Mouse (Mus musculus) forebrain, embryonic 10.5 days (tissue): ENCODE measurements around the gene Ttll4. TPM values are rescaled to one million over a fixed set of nuclear protein-coding genes. Genes with fewer than 3 reads are reported as not detected.
A peak's percentile ranks its signal among the peaks of the same experiment; 100 is the strongest.

Source experiments
- DNase-seq: peaks from one replicate; pipeline ENCODE4 v3.0.0-alpha.2; 2017; ENCODE audit warnings: low spot score; ENCODE audit errors: extremely low spot score
- H3K27ac ChIP-seq: fragments of 300-500 bp; sonication (generic); 2 replicates; pipeline ENCODE4 v1.5.1; 2016; ENCODE audit warnings: mild to moderate bottlenecking
- H3K27me3 ChIP-seq: fragments of 300-500 bp; sonication (generic); 2 replicates; pipeline ENCODE4 v1.6.1; 2016; ENCODE audit warnings: mild to moderate bottlenecking; ENCODE audit not compliant: poor library complexity, severe bottlenecking
- H3K36me3 ChIP-seq: fragments of 300-500 bp; sonication (generic); replicated peaks from 2 replicates; pipeline ENCODE4 v1.6.1; 2016; ENCODE audit warnings: mild to moderate bottlenecking, moderate library complexity
- H3K4me1 ChIP-seq: fragments of 300-500 bp; sonication (generic); 2 replicates; pipeline ENCODE4 v1.6.1; 2016
- H3K4me3 ChIP-seq: fragments of 300-500 bp; sonication (generic); 2 replicates; pipeline ENCODE4 v1.5.1; 2016; ENCODE audit warnings: mild to moderate bottlenecking, moderate library complexity
- H3K9me3 ChIP-seq: fragments of 300-500 bp; sonication (generic); 2 replicates; pipeline ENCODE4 v1.6.1; 2016; ENCODE audit warnings: mild to moderate bottlenecking, moderate library complexity
- WGBS: fragments of 180-500 bp; shearing (Covaris S2); methylation state at CpG from one replicate; pipeline ENCODE4 v1.1.7; 2016; 5-methylcytosine and 5-hydroxymethylcytosine counted together
- polyA plus RNA-seq: library from polyadenylated mRNA; unstranded; fragments of >200 nt; fragmentation: Nextera tagmentation; extraction: Ambion mirVana; gene quantifications from 2 replicates; pipeline ENCODE4 v1.2.1, GENCODE M21; 2016

Ttll4 gene
- polyA plus RNA-seq, 1 experiment from 2014 or later: 58.0 TPM

DNA sequence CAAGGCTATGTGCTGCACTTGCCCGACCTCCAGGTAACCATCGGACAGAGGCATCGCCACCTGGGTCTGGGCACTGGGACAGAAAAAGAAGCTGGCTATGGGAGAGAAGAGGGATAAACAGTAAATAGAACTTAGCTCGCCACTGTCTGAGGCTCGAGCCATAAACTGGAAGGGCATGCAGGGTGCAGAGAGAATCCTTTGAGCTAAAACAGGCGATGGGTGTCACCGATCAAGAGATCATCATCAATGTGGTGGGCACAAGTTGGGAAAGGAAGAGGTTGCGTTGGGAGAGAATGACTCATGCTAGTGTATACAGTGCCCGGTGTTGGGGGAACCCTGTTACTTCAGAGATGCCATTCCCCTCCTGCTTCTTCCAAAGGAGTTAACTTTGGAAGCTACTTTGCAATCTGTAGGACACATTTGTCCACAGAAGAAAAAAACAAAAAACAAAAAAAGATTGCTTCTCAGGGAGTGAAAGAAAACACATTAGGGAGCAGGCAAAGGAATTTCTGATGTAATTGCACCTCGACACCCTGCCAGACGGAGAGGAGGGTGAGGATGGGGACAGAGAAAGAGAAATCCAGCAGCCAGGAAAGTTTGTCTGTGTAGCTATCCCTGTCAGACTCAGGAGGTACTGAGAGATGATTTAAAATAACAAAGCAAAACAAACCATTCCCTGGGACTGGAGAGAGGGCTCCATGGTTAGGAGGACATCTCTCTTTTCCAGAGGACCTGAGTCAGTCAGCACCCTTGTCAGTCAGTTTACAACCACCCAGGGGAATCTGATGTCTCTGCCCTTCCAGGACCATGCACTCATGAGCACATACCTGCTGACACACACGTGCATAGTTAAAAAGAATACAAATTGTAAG, 52.5 kb downstream of the Ttll4 start:
- Histone ChIP-seq H3K4me1 (peaks cover 30% of the 10 kb centered on the region), H3K36me3 (no peaks in the 10 kb centered on the region), H3K4me3 (peak overlapping the region; percentile 72), H3K27ac (peak overlapping the region; percentile 87), H3K9me3 (no peaks in the 10 kb centered on the region), H3K27me3 (peaks cover 17% of the 10 kb centered on the region)
- no peak for DNase-seq
- 35% methylated on average over 12 of the region's 12 CpGs for WGBS

DNA sequence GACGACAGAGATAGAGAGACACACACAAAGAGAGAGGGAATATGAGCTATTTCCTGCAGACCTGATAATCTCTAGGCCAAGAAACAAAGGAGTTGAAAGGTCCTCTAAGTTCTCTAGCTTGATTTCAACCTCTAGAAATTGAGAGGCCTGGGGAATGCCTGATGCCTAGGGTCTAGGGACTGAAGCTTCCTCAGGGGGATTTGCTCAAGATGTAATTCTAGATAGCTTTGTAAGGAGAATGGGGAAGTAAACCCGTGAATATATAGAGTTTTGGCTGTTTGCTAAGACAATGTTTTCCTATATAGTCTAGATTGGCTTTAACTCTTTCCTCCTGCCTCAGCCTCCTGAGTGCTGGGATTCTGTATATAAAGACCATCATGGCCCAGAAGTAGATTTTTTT, 53.4 kb downstream of the Ttll4 start:
- 61% methylated on average over 2 of the region's 2 CpGs for WGBS
- H3K27ac ChIP-seq: no peak overlapping the region
- DNase-seq: no peak

DNA sequence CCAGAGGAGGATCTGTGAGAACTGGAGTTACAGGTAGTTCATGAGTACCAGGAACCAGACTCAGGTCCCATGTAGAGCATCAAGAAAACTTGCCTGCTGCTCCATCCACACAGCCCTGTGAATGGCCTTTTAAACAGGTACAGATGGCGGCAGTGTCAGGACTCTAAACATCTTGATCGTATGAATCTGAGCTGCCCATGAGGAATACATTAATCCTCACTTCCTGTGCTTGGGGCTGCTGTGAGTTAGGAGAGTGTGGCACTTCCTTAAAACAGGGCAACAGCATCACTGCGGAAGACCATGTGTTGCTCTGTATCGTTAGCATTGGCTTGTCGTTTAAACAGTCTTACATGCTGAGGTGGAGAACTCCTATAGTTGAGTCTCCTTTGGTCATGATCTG, 53.9 kb downstream of the Ttll4 start:
- H3K4me3 ChIP-seq: no peak overlapping the region
- H3K36me3 ChIP-seq: no peaks in the 10 kb centered on the region
- H3K27ac ChIP-seq: no peak overlapping the region
- H3K9me3 ChIP-seq: no peaks in the 10 kb centered on the region
- WGBS: 62% methylated on average over 5 of the region's 5 CpGs
- H3K27me3 ChIP-seq: peaks cover 17% of the 10 kb centered on the region
- peaks cover 35% of the 10 kb centered on the region for H3K4me1 ChIP-seq
- DNase-seq: no peak

More for the DNA sequence above, 53.4 kb downstream of the Ttll4 start:
- Histone ChIP-seq H3K27me3 (peaks cover 17% of the 10 kb centered on the region), H3K36me3 (no peaks in the 10 kb centered on the region), H3K9me3 (no peaks in the 10 kb centered on the region), H3K4me3 (no peak overlapping the region), H3K4me1 (peaks cover 35% of the 10 kb centered on the region)

DNA sequence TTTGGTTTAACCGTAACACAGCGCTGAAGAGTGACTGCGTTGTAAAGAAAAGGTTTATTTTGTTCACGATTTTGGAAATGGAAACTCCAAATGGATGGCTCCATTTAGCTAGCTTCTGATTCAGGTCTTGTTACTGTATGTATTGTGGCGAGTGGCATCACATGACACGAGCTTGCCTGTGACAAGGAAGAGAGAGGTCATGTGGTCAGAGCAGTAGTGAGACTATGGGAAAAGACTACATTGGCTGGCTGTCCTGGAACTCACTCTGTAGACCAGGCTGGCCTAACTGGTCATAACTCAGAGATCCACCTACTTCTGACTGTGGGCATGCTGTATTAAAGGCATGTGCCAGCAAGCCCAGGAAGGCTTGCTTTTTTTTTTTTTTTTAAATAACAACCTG, 54.3 kb downstream of the Ttll4 start:
- H3K9me3 ChIP-seq: no peaks in the 10 kb centered on the region
- H3K4me1 ChIP-seq: peaks cover 35% of the 10 kb centered on the region
- 82% methylated on average over 6 of the region's 6 CpGs for WGBS
- no peak overlapping the region for H3K27ac ChIP-seq
- DNase-seq: no peak
- H3K4me3 ChIP-seq: no peak overlapping the region
- peaks cover 17% of the 10 kb centered on the region for H3K27me3 ChIP-seq
- H3K36me3 ChIP-seq: no peaks in the 10 kb centered on the region

DNA sequence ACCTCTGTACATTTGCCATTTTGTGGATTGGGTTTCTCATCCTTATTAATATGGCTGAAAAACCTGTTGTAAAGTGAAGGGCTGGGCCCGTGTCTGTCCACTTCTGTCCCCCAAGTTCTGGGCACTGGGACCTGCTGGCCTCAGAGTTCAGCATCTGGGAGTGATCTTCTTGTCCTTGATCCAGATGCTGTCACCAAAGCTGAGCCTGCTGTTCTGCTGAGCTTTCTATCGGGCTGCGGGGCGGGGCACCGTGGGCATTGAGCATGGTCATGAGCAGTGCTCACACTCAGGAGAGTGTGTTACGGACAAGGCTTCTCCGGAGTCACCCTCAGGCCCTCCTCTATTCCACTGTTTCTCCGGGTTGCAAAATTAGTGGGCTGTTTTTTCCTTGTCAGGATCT, 56.6 kb downstream of the Ttll4 start:
- peaks cover 27% of the 10 kb centered on the region for H3K4me1 ChIP-seq
- no peak overlapping the region for H3K27ac ChIP-seq
- H3K9me3 ChIP-seq: no peaks in the 10 kb centered on the region
- no peaks in the 10 kb centered on the region for H3K36me3 ChIP-seq
- no peak for DNase-seq
- WGBS: 81% methylated on average over 8 of the region's 8 CpGs
- H3K4me3 ChIP-seq: no peak overlapping the region
- H3K27me3 ChIP-seq: peaks cover 17% of the 10 kb centered on the region

DNA sequence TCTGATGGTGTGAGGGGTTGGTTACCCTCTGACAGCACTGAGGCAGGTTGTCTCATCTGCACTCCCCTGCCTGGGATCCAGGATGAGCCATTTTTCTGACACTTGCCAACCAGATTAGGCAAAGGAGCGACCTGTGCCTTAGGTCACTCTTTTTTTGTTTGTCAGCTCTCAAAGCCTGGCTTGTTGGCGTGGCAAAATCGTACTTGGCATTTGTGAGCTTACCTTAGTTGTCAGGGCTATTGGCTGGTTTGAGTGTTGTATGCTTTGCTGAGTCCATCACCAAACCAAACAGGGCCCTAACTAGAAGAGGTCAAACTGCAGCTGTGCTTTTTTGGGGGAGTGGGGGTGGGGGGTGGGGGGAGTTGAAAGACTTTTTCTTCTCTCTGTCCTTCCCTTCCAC, 57.7 kb downstream of the Ttll4 start:
- peaks cover 7% of the 10 kb centered on the region for H3K27me3 ChIP-seq
- no peak for DNase-seq
- H3K36me3 ChIP-seq: no peaks in the 10 kb centered on the region
- WGBS: 66% methylated on average over 3 of the region's 3 CpGs
- peaks cover 16% of the 10 kb centered on the region for H3K4me1 ChIP-seq
- no peak overlapping the region for H3K4me3 ChIP-seq
- H3K9me3 ChIP-seq: no peaks in the 10 kb centered on the region
- no peak overlapping the region for H3K27ac ChIP-seq

DNA sequence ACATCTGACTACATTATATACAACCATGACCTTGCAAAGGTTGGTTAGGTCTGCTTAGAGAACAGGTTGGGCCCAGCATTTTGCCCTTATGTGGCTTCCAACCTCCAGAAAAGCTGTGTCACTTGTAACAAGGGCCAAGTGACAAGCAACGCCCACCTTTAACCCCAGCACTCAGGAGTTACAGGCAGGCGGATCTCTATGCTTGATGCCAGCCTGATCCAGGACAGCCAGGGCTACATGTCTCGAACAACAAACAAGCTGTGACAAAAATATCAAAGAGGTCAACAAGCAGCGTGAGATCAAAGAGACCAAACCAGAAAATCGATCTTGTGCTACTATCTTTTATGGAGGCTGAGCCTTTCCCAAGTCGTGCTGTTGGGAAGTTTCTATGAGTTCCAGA, 60.1 kb downstream of the Ttll4 start:
- WGBS: 80% methylated on average over 6 of the region's 6 CpGs
- Histone ChIP-seq H3K4me1 (peaks cover 8% of the 10 kb centered on the region; the same call in 1 of the 2 replicates), H3K4me3 (no peak overlapping the region), H3K9me3 (no peaks in the 10 kb centered on the region), H3K27me3 (no peaks in the 10 kb centered on the region), H3K36me3 (no peaks in the 10 kb centered on the region), H3K27ac (no peak overlapping the region)
- DNase-seq: no peak

DNA sequence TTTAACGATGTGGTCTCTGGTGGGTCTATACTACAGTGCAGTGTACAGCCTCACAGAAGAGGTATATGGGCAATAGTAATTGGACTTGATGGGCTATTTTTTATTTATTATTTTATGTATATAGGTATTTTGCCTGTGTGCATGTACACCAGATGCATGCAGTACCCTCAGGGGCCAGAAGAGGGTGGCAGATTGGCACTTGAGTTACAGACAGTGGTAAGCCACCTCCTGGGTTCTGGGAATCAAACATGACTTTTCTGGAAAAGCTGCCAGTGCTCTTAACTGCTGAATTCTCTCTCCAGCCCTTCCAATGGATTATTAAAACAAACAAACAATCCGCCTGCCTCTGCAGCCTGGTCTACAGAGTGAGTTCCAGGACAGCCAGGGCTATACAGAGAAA, 62.2 kb downstream of the Ttll4 start:
- Histone ChIP-seq H3K27me3 (no peaks in the 10 kb centered on the region), H3K36me3 (no peaks in the 10 kb centered on the region), H3K4me3 (no peak overlapping the region), H3K9me3 (no peaks in the 10 kb centered on the region), H3K27ac (no peak overlapping the region), H3K4me1 (peaks cover 8% of the 10 kb centered on the region; the same call in 1 of the 2 replicates)
- WGBS: 73% methylated on average over 2 of the region's 2 CpGs
- no peak for DNase-seq

DNA sequence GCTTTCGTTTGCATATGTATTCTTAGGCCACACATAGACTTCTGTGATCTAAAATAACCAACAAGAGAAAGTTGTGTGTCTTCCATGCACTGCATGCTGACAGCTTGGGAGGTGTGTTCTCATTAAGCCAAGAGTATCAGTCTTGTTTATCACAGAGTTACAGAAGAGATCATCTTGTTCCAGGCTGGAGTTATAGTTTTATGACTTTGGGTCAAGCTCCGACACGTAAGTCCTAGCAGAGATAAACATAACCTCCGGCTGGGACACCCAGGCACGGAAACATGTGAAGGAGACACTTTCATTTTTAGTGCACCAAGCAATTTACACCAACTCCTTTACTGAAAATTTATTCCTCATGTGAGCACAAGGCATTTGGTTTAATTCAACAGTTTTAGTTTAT, 64.6 kb downstream of the Ttll4 start:
- no peaks in the 10 kb centered on the region for H3K9me3 ChIP-seq
- WGBS: 90% methylated on average over 5 of the region's 5 CpGs
- no peak overlapping the region for H3K27ac ChIP-seq

DNA sequence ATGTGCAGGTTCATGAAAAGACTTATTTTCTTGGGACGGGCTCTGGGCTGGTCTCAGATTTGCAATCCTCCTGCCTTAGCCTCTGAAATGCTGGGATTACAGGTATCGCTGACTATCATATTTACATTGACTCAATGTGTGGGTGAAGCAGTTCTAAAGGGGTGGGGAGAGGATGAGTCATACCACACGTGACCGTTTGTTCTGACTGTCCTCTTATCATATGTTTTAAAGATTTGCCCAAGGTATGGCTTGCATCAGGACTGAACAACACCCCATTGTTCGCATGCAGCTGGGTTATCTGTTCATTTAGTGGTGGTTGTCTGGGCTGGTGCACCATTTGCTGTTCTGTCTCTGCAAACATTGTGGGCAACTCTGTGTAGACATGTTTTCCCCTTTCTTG, 65.1 kb downstream of the Ttll4 start:
- 79% methylated on average over 5 of the region's 5 CpGs for WGBS
- H3K27ac ChIP-seq: no peak overlapping the region
- H3K27me3 ChIP-seq: no peaks in the 10 kb centered on the region
- no peaks in the 10 kb centered on the region for H3K9me3 ChIP-seq
- no peaks in the 10 kb centered on the region for H3K36me3 ChIP-seq
- no peaks in the 10 kb centered on the region for H3K4me1 ChIP-seq
- no peak for DNase-seq
- no peak overlapping the region for H3K4me3 ChIP-seq

More for the DNA sequence above, 64.6 kb downstream of the Ttll4 start:
- no peaks in the 10 kb centered on the region for H3K36me3 ChIP-seq
- H3K4me1 ChIP-seq: no peaks in the 10 kb centered on the region
- no peaks in the 10 kb centered on the region for H3K27me3 ChIP-seq
- H3K4me3 ChIP-seq: no peak overlapping the region
- DNase-seq: no peak

DNA sequence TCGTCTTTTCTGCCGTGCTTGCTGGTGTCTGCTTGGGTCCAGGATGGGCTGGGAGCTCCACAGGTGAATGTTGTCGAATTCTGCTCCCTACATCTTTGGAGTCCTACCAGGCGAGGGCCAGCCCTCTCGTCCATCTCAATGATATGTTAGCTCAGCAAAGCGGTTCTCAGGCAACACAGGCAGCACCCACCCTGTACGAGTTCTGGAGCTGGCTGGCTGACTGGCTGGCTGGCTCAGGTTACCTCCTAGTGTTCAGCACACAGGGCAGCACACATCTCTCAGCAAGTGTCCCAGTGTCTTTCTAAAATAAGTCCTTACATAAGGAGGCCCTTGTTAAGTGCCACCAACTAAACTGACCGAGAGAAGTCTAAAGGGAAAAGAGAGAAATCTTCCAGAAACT, 66.9 kb downstream of the Ttll4 start:
- Histone ChIP-seq H3K4me3 (no peak overlapping the region), H3K27me3 (no peaks in the 10 kb centered on the region), H3K27ac (no peak overlapping the region), H3K9me3 (no peaks in the 10 kb centered on the region), H3K36me3 (no peaks in the 10 kb centered on the region), H3K4me1 (no peaks in the 10 kb centered on the region)
- no peak for DNase-seq
- 80% methylated on average over 8 of the region's 8 CpGs for WGBS

DNA sequence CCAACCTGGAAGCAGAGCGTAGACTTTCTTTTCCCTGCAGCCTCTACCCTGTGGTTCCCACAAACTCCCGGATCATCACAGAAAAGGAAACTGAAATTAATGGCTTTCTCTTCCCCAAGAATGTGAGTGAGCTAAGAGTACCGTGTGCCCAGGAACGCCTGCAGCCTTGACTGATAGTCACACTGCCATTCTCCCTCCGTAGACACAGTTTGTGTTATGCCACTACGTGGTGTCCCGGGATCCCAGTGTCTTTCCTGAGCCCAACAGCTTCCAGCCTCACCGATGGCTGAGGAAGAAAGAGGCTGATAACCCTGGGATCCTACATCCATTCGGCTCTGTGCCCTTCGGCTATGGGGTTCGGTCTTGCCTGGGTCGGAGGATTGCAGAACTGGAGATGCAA, 75.4 kb downstream of the Ttll4 start:
- DNase-seq: no peak
- Histone ChIP-seq H3K4me3 (no peak overlapping the region), H3K36me3 (0 out of 2 replicates have a peak, but pooled peaks cover 3% of the 10 kb centered on the region), H3K27ac (no peak overlapping the region), H3K9me3 (no peaks in the 10 kb centered on the region), H3K4me1 (no peaks in the 10 kb centered on the region), H3K27me3 (no peaks in the 10 kb centered on the region)
- WGBS: 93% methylated on average over 12 of the region's 12 CpGs

DNA sequence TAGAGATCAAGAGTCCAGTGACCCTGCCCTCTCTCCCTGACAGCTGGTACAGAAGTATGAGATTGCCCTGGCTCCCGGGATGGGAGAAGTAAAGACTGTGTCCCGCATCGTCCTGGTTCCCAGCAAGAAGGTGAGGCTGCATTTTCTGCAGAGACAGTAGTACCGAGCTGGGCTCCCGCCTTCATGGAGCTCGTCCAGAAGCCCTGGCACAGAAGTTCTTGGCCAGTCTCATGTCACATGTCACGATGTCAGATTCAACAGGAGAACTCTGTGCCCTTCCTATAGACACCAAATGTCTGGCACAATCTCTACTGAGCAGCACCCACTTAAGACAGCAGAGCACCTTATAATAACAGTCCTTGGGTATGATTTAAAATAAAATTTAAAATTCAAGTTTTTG, 76.0 kb downstream of the Ttll4 start:
- Histone ChIP-seq H3K27me3 (no peaks in the 10 kb centered on the region), H3K4me3 (no peak overlapping the region)

More for the DNA sequence above, 76.0 kb downstream of the Ttll4 start:
- Histone ChIP-seq H3K4me1 (no peaks in the 10 kb centered on the region), H3K36me3 (0 out of 2 replicates have a peak, but pooled peaks cover 3% of the 10 kb centered on the region), H3K27ac (no peak overlapping the region), H3K9me3 (no peaks in the 10 kb centered on the region)
- DNase-seq: no peak
- WGBS: 89% methylated on average over 7 of the region's 7 CpGs
